ENCODE assay signal across 10 mouse cellular contexts in genomic region chr14:73399866-73400618, GRCm38 (mm10). TPM values are rescaled to one million over a fixed set of nuclear protein-coding genes. Genes with fewer than 3 reads are reported as not detected.
DNase-seq lines count a peak whose midpoint lies in the region; ATAC-seq lines count a peak whose summit lies in the region.
"Had no signal": no experiment of that assay in that cellular context is flagged by ENCODE, and none has a peak within 500 bp of the region (broad histone marks: within the 10 kb centered on the region; RNA-seq: fewer than 3 reads in every experiment).

No protein-coding gene starts in this region.

- H3K27ac ChIP-seq in forebrain, embryonic 11.5 days (ENCODE audit: low read depth, low read length): no peak overlapping the region
- H3K27ac ChIP-seq in forebrain, embryonic 15.5 days (replicated peaks): no peak overlapping the region
- peak overlapping the region; percentile 64 for H3K27ac ChIP-seq in liver, embryonic 13.5 days
- H3K27ac ChIP-seq in forebrain, embryonic 16.5 days (ENCODE audit: low read length): no peak overlapping the region
- H3K27ac ChIP-seq: embryonic facial prominence, embryonic 12.5 days had no signal

- no peaks in the 10 kb centered on the region for H3K4me1 ChIP-seq in forebrain, embryonic 11.5 days (replicated peaks; ENCODE audit: control insufficient read depth, insufficient read depth, low read length)
- H3K4me1 ChIP-seq in forebrain, embryonic 15.5 days: peaks cover 7% of the 10 kb centered on the region; the same call in 1 of the 2 replicates
- peaks cover 89% of the 10 kb centered on the region for H3K4me1 ChIP-seq in megakaryocyte, embryonic 14.5 days
- H3K4me1 ChIP-seq in liver, embryonic 13.5 days (replicated peaks): peaks cover 63% of the 10 kb centered on the region
- H3K4me1 ChIP-seq in forebrain, embryonic 16.5 days (replicated peaks; ENCODE audit: control insufficient read depth, insufficient read depth, low read length): peaks cover 4% of the 10 kb centered on the region; the same call in 1 of the 2 replicates

- WGBS in forebrain, embryonic 11.5 days: 25% methylated on average over 15 of the region's 15 CpGs
- 20% methylated on average over 15 of the region's 15 CpGs for WGBS in forebrain, embryonic 15.5 days
- 15% methylated on average over 15 of the region's 15 CpGs for WGBS in liver, embryonic 13.5 days (ENCODE audit: insufficient replicate concordance)
- WGBS in forebrain, embryonic 16.5 days: 23% methylated on average over 15 of the region's 15 CpGs

- H3K9ac ChIP-seq in forebrain, embryonic 11.5 days (ENCODE audit: low read length): no peak overlapping the region
- no peak overlapping the region for H3K9ac ChIP-seq in forebrain, embryonic 15.5 days (replicated peaks)
- no peak overlapping the region for H3K9ac ChIP-seq in liver, embryonic 13.5 days
- no peak overlapping the region for H3K9ac ChIP-seq in forebrain, embryonic 16.5 days (replicated peaks; ENCODE audit: low read depth, low read length)
- H3K9ac ChIP-seq: embryonic facial prominence, embryonic 12.5 days had no signal

- H3K27me3 ChIP-seq in forebrain, embryonic 11.5 days (ENCODE audit: control insufficient read depth, insufficient read depth, low read length): no peaks in the 10 kb centered on the region
- no peaks in the 10 kb centered on the region for H3K27me3 ChIP-seq in forebrain, embryonic 15.5 days
- H3K27me3 ChIP-seq in megakaryocyte, embryonic 14.5 days (replicated peaks): no peaks in the 10 kb centered on the region
- H3K27me3 ChIP-seq in liver, embryonic 13.5 days: no peaks in the 10 kb centered on the region
- no peaks in the 10 kb centered on the region for H3K27me3 ChIP-seq in forebrain, embryonic 16.5 days (replicated peaks; ENCODE audit: control insufficient read depth, insufficient read depth, low read length)
- H3K27me3 ChIP-seq: embryonic facial prominence, embryonic 12.5 days had no signal

- H3K4me2 ChIP-seq in forebrain, embryonic 11.5 days (ENCODE audit: low read depth, low read length, severe bottlenecking): no peak overlapping the region
- no peak overlapping the region for H3K4me2 ChIP-seq in forebrain, embryonic 15.5 days (replicated peaks)
- H3K4me2 ChIP-seq in liver, embryonic 13.5 days: 0 out of 2 replicates have a peak overlapping the region, but pooled peaks have one; percentile 7
- H3K4me2 ChIP-seq in forebrain, embryonic 16.5 days (ENCODE audit: low read length): no peak overlapping the region
- H3K4me2 ChIP-seq: embryonic facial prominence, embryonic 12.5 days had no signal

- H3K4me3 ChIP-seq in forebrain, embryonic 11.5 days (ENCODE audit: low read depth, low read length): no peak overlapping the region
- no peak overlapping the region for H3K4me3 ChIP-seq in forebrain, embryonic 15.5 days
- peak overlapping the region; percentile 72 for H3K4me3 ChIP-seq in megakaryocyte, embryonic 14.5 days (replicated peaks)
- H3K4me3 ChIP-seq in liver, embryonic 13.5 days (replicated peaks): no peak overlapping the region
- H3K4me3 ChIP-seq in forebrain, embryonic 16.5 days (replicated peaks; ENCODE audit: low read length): no peak overlapping the region
- H3K4me3 ChIP-seq: embryonic facial prominence, embryonic 12.5 days had no signal

- no peak for ATAC-seq in forebrain, embryonic 11.5 days (replicated peaks; ENCODE audit: low FRiP score)
- no peak for ATAC-seq in forebrain, embryonic 15.5 days (replicated peaks)
- ATAC-seq in megakaryocyte, adult 5-6 weeks (ENCODE audit: poor library complexity, severe bottlenecking): no peak
- peak; percentile 39; the same call in 1 of the 2 replicates for ATAC-seq in liver, embryonic 13.5 days (ENCODE audit: low read depth)
- ATAC-seq in forebrain, embryonic 16.5 days: no peak; the same call in 1 of the 2 replicates

- peak; percentile 53 for DNase-seq in forebrain, embryonic 11.5 days (ENCODE audit: low spot score)
- DNase-seq in liver, embryonic 13.5 days: no peak
- DNase-seq in thymus, postnatal 14 days: peak; percentile 74
- DNase-seq in testis, postnatal 10 days (ENCODE audit: low spot score): no peak
- DNase-seq: adrenal gland, postnatal 10 days had no signal

- no peaks in the 10 kb centered on the region for H3K9me3 ChIP-seq in forebrain, embryonic 11.5 days (ENCODE audit: control insufficient read depth, low read length)
- no peaks in the 10 kb centered on the region for H3K9me3 ChIP-seq in forebrain, embryonic 15.5 days
- no peaks in the 10 kb centered on the region for H3K9me3 ChIP-seq in megakaryocyte, embryonic 14.5 days
- H3K9me3 ChIP-seq in liver, embryonic 13.5 days (replicated peaks): no peaks in the 10 kb centered on the region
- H3K9me3 ChIP-seq in forebrain, embryonic 16.5 days (ENCODE audit: control insufficient read depth, low read length): no peaks in the 10 kb centered on the region
- H3K9me3 ChIP-seq: embryonic facial prominence, embryonic 12.5 days had no signal

- no peaks in the 10 kb centered on the region for H3K36me3 ChIP-seq in forebrain, embryonic 11.5 days (ENCODE audit: control insufficient read depth, insufficient read depth, low read length)
- H3K36me3 ChIP-seq in forebrain, embryonic 15.5 days: no peaks in the 10 kb centered on the region
- no peaks in the 10 kb centered on the region for H3K36me3 ChIP-seq in megakaryocyte, embryonic 14.5 days (replicated peaks; ENCODE audit: low read length)
- no peaks in the 10 kb centered on the region for H3K36me3 ChIP-seq in liver, embryonic 13.5 days
- no peaks in the 10 kb centered on the region for H3K36me3 ChIP-seq in forebrain, embryonic 16.5 days (ENCODE audit: control insufficient read depth, insufficient read depth)
- H3K36me3 ChIP-seq: embryonic facial prominence, embryonic 12.5 days had no signal

RNA-seq across cellular contexts. Expression of gene Itm2b, which starts 15.0 kb away (rescaled TPM):
- 270 and 292 TPM in 2 replicates for polyA plus RNA-seq in forebrain, embryonic 11.5 days (2014; fragmentation: Nextera tagmentation; extraction: Ambion mirVana)
- 640 and 665 TPM in 2 replicates for polyA plus RNA-seq in forebrain, embryonic 15.5 days (2015; fragmentation: Nextera tagmentation; extraction: Ambion mirVana)
- 493 and 564 TPM in 2 replicates for polyA plus RNA-seq in megakaryocyte, embryonic 14.5 days (2012; ENCODE audit: insufficient read depth, low replicate concordance)
- total RNA-seq in megakaryocyte, adult 5-6 weeks (2015): 2,082 and 2,200 TPM in 2 replicates
- 1,839 and 1,925 TPM in 2 replicates for total RNA-seq in megakaryocyte, adult 5-6 weeks (2017)
- 405 and 461 TPM in 2 replicates for polyA plus RNA-seq in liver, embryonic 13.5 days (2015; fragmentation: Nextera tagmentation; extraction: Ambion mirVana)
- 630 and 738 TPM in 2 replicates for polyA plus RNA-seq in forebrain, embryonic 16.5 days (2015; fragmentation: Nextera tagmentation; extraction: Ambion mirVana)

Comparison
In these comparisons a context has a peak if more than half of its experiments do, and no peak if none do; other contexts are left out.
1. DNase-seq: peak in forebrain, embryonic 11.5 days (single experiment) and thymus, postnatal 14 days (single experiment); none in liver, embryonic 13.5 days (single experiment) and testis, postnatal 10 days (single experiment).